Mouse (Mus musculus): ENCODE measurements at regions not wholly inside any gene's neighbourhood (a gene's known extent, or its start where the extent isn't known, plus 50 kb on each side); places are given as distances from the start of the nearest gene placed in this dataset.

- no peak for DNase-seq (ENCODE audit: low spot score)
Observed at GRCm38 (mm10) chr16:78156876-78157232, 144.4 kb upstream of the Cxadr start.

GRCm38 (mm10) chr16:78156138-78156875 is 145.0 kb upstream of the Cxadr start:
- DNase-seq (ENCODE audit: low spot score): peak; percentile 68

- no peak for DNase-seq (ENCODE audit: low spot score)
Observed at GRCm38 (mm10) chr16:78153899-78154605, 147.2 kb upstream of the Cxadr start.

GRCm38 (mm10) chr16:78144146-78144545 is 157.1 kb upstream of the Cxadr start:
- no peak for DNase-seq (ENCODE audit: low spot score)

GRCm38 (mm10) chr16:78135501-78135900 is 165.8 kb upstream of the Cxadr start:
- no peak for DNase-seq (ENCODE audit: low spot score)

GRCm38 (mm10) chr16:78134531-78134930 is 166.8 kb upstream of the Cxadr start:
- DNase-seq (ENCODE audit: low spot score): no peak

GRCm38 (mm10) chr16:78121668-78122067 is 179.6 kb upstream of the Cxadr start:
- DNase-seq (ENCODE audit: low spot score): no peak

- DNase-seq (ENCODE audit: low spot score): no peak
Observed at GRCm38 (mm10) chr16:78120346-78120899, 180.9 kb upstream of the Cxadr start.

GRCm38 (mm10) chr16:78104246-78104645 is 197.0 kb upstream of the Cxadr start:
- no peak for DNase-seq (ENCODE audit: low spot score)

GRCm38 (mm10) chr16:78101415-78102326 is 199.6 kb upstream of the Cxadr start:
- peak; percentile 16 for DNase-seq (ENCODE audit: low spot score)

- no peak for DNase-seq (ENCODE audit: low spot score)
Observed at GRCm38 (mm10) chr16:78099842-78100241, 201.4 kb upstream of the Cxadr start.

- DNase-seq (ENCODE audit: low spot score): no peak
Observed at GRCm38 (mm10) chr16:78099114-78099513, 202.2 kb upstream of the Cxadr start.

- no peak for DNase-seq (ENCODE audit: low spot score)
Observed at GRCm38 (mm10) chr16:78098555-78098954, 202.7 kb upstream of the Cxadr start.

- no peak for DNase-seq (ENCODE audit: low spot score)
Observed at GRCm38 (mm10) chr16:78096571-78096970, 204.7 kb upstream of the Cxadr start.

GRCm38 (mm10) chr16:78090155-78090554 is 211.1 kb upstream of the Cxadr start:
- no peak for DNase-seq (ENCODE audit: low spot score)

- no peak for DNase-seq (ENCODE audit: low spot score)
Observed at GRCm38 (mm10) chr16:78067532-78068118, 233.7 kb upstream of the Cxadr start.

- DNase-seq (ENCODE audit: low spot score): no peak
Observed at GRCm38 (mm10) chr16:78060516-78060915, 240.8 kb upstream of the Cxadr start.

- DNase-seq (ENCODE audit: low spot score): no peak
Observed at GRCm38 (mm10) chr16:78057549-78057948, 243.7 kb upstream of the Cxadr start.

GRCm38 (mm10) chr16:78052133-78052532 is 249.2 kb upstream of the Cxadr start:
- DNase-seq (ENCODE audit: low spot score): no peak

GRCm38 (mm10) chr16:78040149-78040920 is 261.0 kb upstream of the Cxadr start:
- no peak for DNase-seq (ENCODE audit: low spot score)

All from embryo, embryonic 10 days (tissue).